Mouse (Mus musculus) MEL (cell line): Measurements from ENCODE around the gene Cerk.

Source experiments
- CHD1 ChIP-seq: IDR thresholded peaks from 2 replicates; pipeline ENCODE4 v1.6.1; 2012; ENCODE audit warnings: low read depth, mild to moderate bottlenecking, inconsistent platforms, low read length, improper control_type of control experiment
- CTCF ChIP-seq, 3 experiments: IDR thresholded peaks in 2 of 3; conservative IDR thresholded peaks in 1 of 3; 2 replicates each; pipeline ENCODE4 v1.5.1; 2011 to 2012; ENCODE audit warnings: low read length in 3 of 3, low read depth in 2 of 3, mild to moderate bottlenecking in 2 of 3, improper control_type of control experiment in 1 of 3, inconsistent platforms in 1 of 3, mixed read lengths in 1 of 3, moderate library complexity in 1 of 3; ENCODE audit not compliant: control insufficient read depth in 1 of 3, insufficient read depth in 1 of 3, poor library complexity in 1 of 3, severe bottlenecking in 1 of 3
- EP300 ChIP-seq, 2 experiments: IDR thresholded peaks; 2 replicates each; pipeline ENCODE4 v1.6.1; 2011; ENCODE audit warnings: improper control_type of control experiment in 2 of 2, low read length in 2 of 2, low read depth in 1 of 2, mild to moderate bottlenecking in 1 of 2
- HCFC1 ChIP-seq: IDR thresholded peaks from 2 replicates; pipeline ENCODE4 v1.6.1; 2012; ENCODE audit warnings: low read depth, mild to moderate bottlenecking, inconsistent platforms, low read length, improper control_type of control experiment, moderate library complexity
- MAFK ChIP-seq: IDR thresholded peaks from 2 replicates; pipeline ENCODE4 v1.6.1; 2011; ENCODE audit warnings: low read depth, mild to moderate bottlenecking, low read length, improper control_type of control experiment, borderline replicate concordance
- MXI1 ChIP-seq: IDR thresholded peaks from 2 replicates; pipeline ENCODE4 v1.6.1; 2011; ENCODE audit warnings: mild to moderate bottlenecking, low read depth, low read length, improper control_type of control experiment
- MYC ChIP-seq: IDR thresholded peaks from 2 replicates; pipeline ENCODE4 v1.6.1; 2011; ENCODE audit warnings: low read depth, mild to moderate bottlenecking, low read length, improper control_type of control experiment, moderate library complexity
- NRF1 ChIP-seq: IDR thresholded peaks from 2 replicates; pipeline ENCODE4 v1.6.1; 2014; ENCODE audit warnings: low read depth, mild to moderate bottlenecking, inconsistent platforms, low read length, improper control_type of control experiment, moderate library complexity; ENCODE audit not compliant: poor library complexity, insufficient read depth, severe bottlenecking

DNA sequence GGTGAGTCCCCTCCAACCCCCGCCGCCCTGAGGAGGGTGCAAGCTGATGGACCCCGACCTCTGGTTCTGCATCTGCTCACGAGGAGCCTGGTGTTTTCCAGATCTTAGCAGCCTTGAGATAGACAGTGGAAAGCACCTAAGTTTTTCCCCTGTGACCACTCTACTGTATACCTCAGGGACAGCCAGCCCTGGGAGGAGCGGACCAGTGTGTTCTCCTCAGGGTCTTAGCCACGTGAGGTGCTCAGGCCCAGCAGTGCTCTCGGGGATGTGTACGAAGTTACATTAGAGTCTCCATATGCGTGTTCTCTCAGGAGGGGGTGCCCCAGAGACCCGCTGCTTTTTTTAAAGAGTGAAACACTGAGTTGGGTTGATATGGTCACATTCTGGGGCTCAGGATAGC lies 55.3 kb downstream of the Cerk start:
- no peak for TF ChIP-seq MXI1
- no peak for TF ChIP-seq CTCF (IDR thresholded peaks at IDR 0.05 in 2 of 3, conservative IDR thresholded peaks at IDR 0.05 in 1 of 3; ENCODE audit: control insufficient read depth in 1 of 3, insufficient read depth in 1 of 3, low read depth in 2 of 3, low read length in 3 of 3, poor library complexity in 1 of 3, severe bottlenecking in 1 of 3)
- TF ChIP-seq CHD1, result no peak
- no peak for TF ChIP-seq EP300 (IDR thresholded peaks at IDR 0.05; ENCODE audit: low read depth in 1 of 2, low read length in 2 of 2)
- no peak for TF ChIP-seq MAFK
- TF ChIP-seq HCFC1, result no peak
- no peak for TF ChIP-seq MYC
- no peak for TF ChIP-seq NRF1
